Mouse (Mus musculus): ENCODE measurements at regions not wholly inside any gene's neighbourhood (a gene's known extent, or its start where the extent isn't known, plus 50 kb on each side); places are given as distances from the start of the nearest gene placed in this dataset.

- ATAC-seq (ENCODE audit: extremely low read depth, insufficient number of reproducible peaks, low FRiP score, poor library complexity, severe bottlenecking) (no peak), DNase-seq (ENCODE audit: low spot score) (no peak)
- Histone ChIP-seq H3K4me1 (ENCODE audit: insufficient read depth, low read depth, low read length) (no peaks in the 10 kb centered on the region), H3K9me3 (replicated peaks) (peaks cover 26% of the 10 kb centered on the region), H3K36me3 (replicated peaks) (no peaks in the 10 kb centered on the region), H3K4me3 (ENCODE audit: low read depth, low read length) (no peak overlapping the region), H3K27me3 (ENCODE audit: insufficient read depth, low read length) (no peaks in the 10 kb centered on the region)
- TF ChIP-seq POLR2AphosphoS5 (IDR thresholded peaks at IDR 0.05; ENCODE audit: insufficient replicate concordance, low read depth, low read length) (no peak), GATA2 (IDR thresholded peaks at IDR 0.05; ENCODE audit: borderline replicate concordance, low read depth, low read length) (no peak), TAL1 (conservative IDR thresholded peaks at IDR 0.05; ENCODE audit: low read depth, low read length) (no peak), GATA1 (IDR thresholded peaks at IDR 0.05; ENCODE audit: borderline replicate concordance, low read length) (no peak), CTCF (IDR thresholded peaks at IDR 0.05; ENCODE audit: low read depth, low read length) (no peak)
Observed at GRCm38 (mm10) chr10:116701281-116701680, 120.0 kb upstream of the Cnot2 start.

GRCm38 (mm10) chr10:116699711-116700110 lies 118.4 kb upstream of the Cnot2 start:
- Histone ChIP-seq H3K27me3 (ENCODE audit: insufficient read depth, low read length) (no peaks in the 10 kb centered on the region), H3K4me1 (ENCODE audit: insufficient read depth, low read depth, low read length) (no peaks in the 10 kb centered on the region), H3K36me3 (replicated peaks) (no peaks in the 10 kb centered on the region), H3K9me3 (replicated peaks) (peaks cover 25% of the 10 kb centered on the region), H3K4me3 (ENCODE audit: low read depth, low read length) (no peak overlapping the region)
- no peak for ATAC-seq (ENCODE audit: extremely low read depth, insufficient number of reproducible peaks, low FRiP score, poor library complexity, severe bottlenecking)
- no peak for DNase-seq (ENCODE audit: low spot score)
- TF ChIP-seq GATA2 (IDR thresholded peaks at IDR 0.05; ENCODE audit: borderline replicate concordance, low read depth, low read length), result no peak
- no peak for TF ChIP-seq CTCF (IDR thresholded peaks at IDR 0.05; ENCODE audit: low read depth, low read length)
- TF ChIP-seq POLR2AphosphoS5 (IDR thresholded peaks at IDR 0.05; ENCODE audit: insufficient replicate concordance, low read depth, low read length), result no peak

- H3K9me3 ChIP-seq (replicated peaks), result peaks cover 27% of the 10 kb centered on the region
- no peak for ATAC-seq (ENCODE audit: extremely low read depth, insufficient number of reproducible peaks, low FRiP score, poor library complexity, severe bottlenecking)
Observed at GRCm38 (mm10) chr10:116697628-116698316, 116.5 kb upstream of the Cnot2 start.

GRCm38 (mm10) chr10:116693816-116694215 lies 112.5 kb upstream of the Cnot2 start:
- H3K27me3 ChIP-seq (ENCODE audit: insufficient read depth, low read length), result no peaks in the 10 kb centered on the region
- no peak for DNase-seq (ENCODE audit: low spot score)

More at GRCm38 (mm10) chr10:116697628-116698316, 116.5 kb upstream of the Cnot2 start:
- TF ChIP-seq GATA1 (IDR thresholded peaks at IDR 0.05; ENCODE audit: borderline replicate concordance, low read length), result no peak
- no peaks in the 10 kb centered on the region for H3K27me3 ChIP-seq (ENCODE audit: insufficient read depth, low read length)
- DNase-seq (ENCODE audit: low spot score), result no peak
- no peaks in the 10 kb centered on the region for H3K36me3 ChIP-seq (replicated peaks)
- no peak overlapping the region for H3K4me3 ChIP-seq (ENCODE audit: low read depth, low read length)
- no peaks in the 10 kb centered on the region for H3K4me1 ChIP-seq (ENCODE audit: insufficient read depth, low read depth, low read length)

GRCm38 (mm10) chr10:116686741-116687140 lies 105.4 kb upstream of the Cnot2 start:
- TF ChIP-seq CTCF (IDR thresholded peaks at IDR 0.05; ENCODE audit: low read depth, low read length), result no peak
- TF ChIP-seq GATA1 (IDR thresholded peaks at IDR 0.05; ENCODE audit: borderline replicate concordance, low read length), result no peak
- no peak for TF ChIP-seq GATA2 (IDR thresholded peaks at IDR 0.05; ENCODE audit: borderline replicate concordance, low read depth, low read length)
- no peak for TF ChIP-seq TAL1 (conservative IDR thresholded peaks at IDR 0.05; ENCODE audit: low read depth, low read length)
- no peak for TF ChIP-seq POLR2AphosphoS5 (IDR thresholded peaks at IDR 0.05; ENCODE audit: insufficient replicate concordance, low read depth, low read length)
- peaks cover 12% of the 10 kb centered on the region for H3K9me3 ChIP-seq (replicated peaks)
- H3K4me3 ChIP-seq (ENCODE audit: low read depth, low read length), result no peak overlapping the region
- ATAC-seq (ENCODE audit: extremely low read depth, insufficient number of reproducible peaks, low FRiP score, poor library complexity, severe bottlenecking) (no peak), DNase-seq (ENCODE audit: low spot score) (no peak)
- no peaks in the 10 kb centered on the region for H3K36me3 ChIP-seq (replicated peaks)
- no peaks in the 10 kb centered on the region for H3K4me1 ChIP-seq (ENCODE audit: insufficient read depth, low read depth, low read length)
- H3K27me3 ChIP-seq (ENCODE audit: insufficient read depth, low read length), result no peaks in the 10 kb centered on the region

More at GRCm38 (mm10) chr10:116693816-116694215, 112.5 kb upstream of the Cnot2 start:
- H3K36me3 ChIP-seq (replicated peaks), result no peaks in the 10 kb centered on the region
- H3K4me1 ChIP-seq (ENCODE audit: insufficient read depth, low read depth, low read length), result no peaks in the 10 kb centered on the region
- ATAC-seq (ENCODE audit: extremely low read depth, insufficient number of reproducible peaks, low FRiP score, poor library complexity, severe bottlenecking), result no peak
- peaks cover 23% of the 10 kb centered on the region for H3K9me3 ChIP-seq (replicated peaks)
- no peak overlapping the region for H3K4me3 ChIP-seq (ENCODE audit: low read depth, low read length)
- TF ChIP-seq GATA2 (IDR thresholded peaks at IDR 0.05; ENCODE audit: borderline replicate concordance, low read depth, low read length), result no peak

GRCm38 (mm10) chr10:116683374-116683773 lies 102.1 kb upstream of the Cnot2 start:
- Histone ChIP-seq H3K9me3 (replicated peaks) (peaks cover 8% of the 10 kb centered on the region), H3K27me3 (ENCODE audit: insufficient read depth, low read length) (no peaks in the 10 kb centered on the region), H3K36me3 (replicated peaks) (no peaks in the 10 kb centered on the region), H3K4me3 (ENCODE audit: low read depth, low read length) (no peak overlapping the region), H3K4me1 (ENCODE audit: insufficient read depth, low read depth, low read length) (no peaks in the 10 kb centered on the region)
- DNase-seq (ENCODE audit: low spot score) (no peak), ATAC-seq (ENCODE audit: extremely low read depth, insufficient number of reproducible peaks, low FRiP score, poor library complexity, severe bottlenecking) (no peak)
- TF ChIP-seq TAL1 (conservative IDR thresholded peaks at IDR 0.05; ENCODE audit: low read depth, low read length) (no peak), POLR2AphosphoS5 (IDR thresholded peaks at IDR 0.05; ENCODE audit: insufficient replicate concordance, low read depth, low read length) (no peak), GATA1 (IDR thresholded peaks at IDR 0.05; ENCODE audit: borderline replicate concordance, low read length) (no peak), CTCF (IDR thresholded peaks at IDR 0.05; ENCODE audit: low read depth, low read length) (no peak), GATA2 (IDR thresholded peaks at IDR 0.05; ENCODE audit: borderline replicate concordance, low read depth, low read length) (no peak)
